Mouse (Mus musculus) right cerebral cortex, postnatal 25 days (tissue): ENCODE data around the gene Eftud2.

Experiments
- DNase-seq: peaks from one replicate; pipeline ENCODE4 v3.0.0; 2022

Eftud2 gene

GRCm38 (mm10) chr11:102874801-102875334 lies 5.9 kb downstream of the Eftud2 start:
- DNase-seq = peak; percentile 71

GRCm38 (mm10) chr11:102864272-102864671 lies 16.5 kb downstream of the Eftud2 start:
- DNase-seq = no peak

GRCm38 (mm10) chr11:102859933-102860332 lies 20.9 kb downstream of the Eftud2 start:
- DNase-seq = peak; percentile 49

- no peak for DNase-seq
Observed at GRCm38 (mm10) chr11:102858951-102859350, 21.8 kb downstream of the Eftud2 start.

GRCm38 (mm10) chr11:102855941-102856340 lies 24.8 kb downstream of the Eftud2 start:
- DNase-seq = no peak

- no peak for DNase-seq
Observed at GRCm38 (mm10) chr11:102853760-102854159, 27.0 kb downstream of the Eftud2 start.

- DNase-seq = no peak
Observed at GRCm38 (mm10) chr11:102851883-102852282, 28.9 kb downstream of the Eftud2 start.

- DNase-seq = no peak
Observed at GRCm38 (mm10) chr11:102845926-102846325, 34.9 kb downstream of the Eftud2 start.

- DNase-seq = no peak
Observed at GRCm38 (mm10) chr11:102838616-102839150, 42.1 kb downstream of the Eftud2 start.

GRCm38 (mm10) chr11:102838126-102838525 lies 42.7 kb downstream of the Eftud2 start:
- DNase-seq = no peak

GRCm38 (mm10) chr11:102837385-102837784 lies 43.4 kb downstream of the Eftud2 start:
- DNase-seq = no peak

GRCm38 (mm10) chr11:102836146-102836545 lies 44.6 kb downstream of the Eftud2 start:
- no peak for DNase-seq

GRCm38 (mm10) chr11:102835549-102835948 lies 45.2 kb downstream of the Eftud2 start, which contains the start of gene Higd1b:
Gene Higd1b (plus strand): TSS chr11:102835849.
- no peak for DNase-seq

GRCm38 (mm10) chr11:102834219-102834618 lies 46.6 kb downstream of the Eftud2 start:
- no peak for DNase-seq

GRCm38 (mm10) chr11:102832700-102833297 lies 48.0 kb downstream of the Eftud2 start:
- DNase-seq = no peak

GRCm38 (mm10) chr11:102830276-102830675 lies 50.5 kb downstream of the Eftud2 start:
- no peak for DNase-seq

GRCm38 (mm10) chr11:102827097-102827496 lies 53.7 kb downstream of the Eftud2 start:
- DNase-seq = no peak

- no peak for DNase-seq
Observed at GRCm38 (mm10) chr11:102826476-102826875, 54.3 kb downstream of the Eftud2 start.

GRCm38 (mm10) chr11:102821231-102821630 lies 59.6 kb downstream of the Eftud2 start:
- no peak for DNase-seq

- no peak for DNase-seq
Observed at GRCm38 (mm10) chr11:102820432-102820831, 60.4 kb downstream of the Eftud2 start.

GRCm38 (mm10) chr11:102819783-102820385 lies 60.9 kb downstream of the Eftud2 start:
- peak; percentile 15 for DNase-seq

- peak; percentile 49 for DNase-seq
Observed at GRCm38 (mm10) chr11:102819021-102819782, 61.6 kb downstream of the Eftud2 start, which contains the start of gene Gjc1. Gene Gjc1 (minus strand): TSS chr11:102819700.
